Mouse (Mus musculus) bone marrow, adult 2 months (tissue): Measurements from ENCODE around the gene Mrap.

Experiments
- CTCF ChIP-seq: fragments of 200-500 bp; IDR thresholded peaks from 2 replicates; pipeline ENCODE4 v1.5.1; 2011; ENCODE audit warnings: low read length, control low read depth; ENCODE audit not compliant: control insufficient read depth, insufficient read depth
- POLR2A ChIP-seq: fragments of 200-500 bp; IDR thresholded peaks from 2 replicates; pipeline ENCODE4 v1.6.1; 2011; ENCODE audit warnings: low read depth, mild to moderate bottlenecking, control low read depth, low read length, borderline replicate concordance; ENCODE audit not compliant: control insufficient read depth

- TF ChIP-seq CTCF: no peak
- TF ChIP-seq POLR2A: no peak
Measured at GRCm38 (mm10) chr16:90706279-90706678, 31.7 kb upstream of the Mrap start.
